Mouse (Mus musculus): Measurements from ENCODE around the gene Trem2. TPM values are rescaled to one million over a fixed set of nuclear protein-coding genes. Genes with fewer than 3 reads are reported as not detected.

Gene Trem2
- polyA plus RNA-seq, 1 experiment: 0.46 TPM

DNA sequence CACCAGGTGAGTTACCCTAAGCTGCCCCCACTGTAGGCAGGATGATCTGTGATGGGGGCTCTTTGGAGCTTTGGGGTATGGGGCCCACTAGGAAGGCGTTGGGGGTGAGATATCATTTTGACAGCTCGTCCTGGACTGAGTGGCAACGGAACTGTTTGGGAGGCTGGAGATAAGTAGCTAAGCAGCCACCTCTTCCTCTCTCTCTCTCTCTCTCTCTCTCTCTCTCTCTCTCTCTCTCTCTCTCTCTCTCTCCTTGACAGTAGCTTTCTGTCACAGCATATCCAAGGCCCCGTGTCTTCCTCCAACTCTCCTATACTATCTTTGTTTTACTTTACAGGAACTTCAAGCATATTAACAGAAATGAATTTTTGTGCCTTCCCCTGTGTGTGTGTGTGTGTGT, 14.3 kb downstream of the Trem2 start:
- Histone ChIP-seq H3K4me3 (replicated peaks) (peak overlapping the region; percentile 21), H3K4me1 (ENCODE audit: control insufficient read depth) (peaks cover 39% of the 10 kb centered on the region), H3K36me3 (ENCODE audit: control insufficient read depth) (no peaks in the 10 kb centered on the region), H3K9me3 (ENCODE audit: control insufficient read depth, low read length) (no peaks in the 10 kb centered on the region), H3K27me3 (ENCODE audit: control insufficient read depth) (no peaks in the 10 kb centered on the region)
- TF ChIP-seq TAL1 (IDR thresholded peaks at IDR 0.05; ENCODE audit: low read length): no peak
- no peak for TF ChIP-seq GATA1 (IDR thresholded peaks at IDR 0.05; ENCODE audit: low read length)

DNA sequence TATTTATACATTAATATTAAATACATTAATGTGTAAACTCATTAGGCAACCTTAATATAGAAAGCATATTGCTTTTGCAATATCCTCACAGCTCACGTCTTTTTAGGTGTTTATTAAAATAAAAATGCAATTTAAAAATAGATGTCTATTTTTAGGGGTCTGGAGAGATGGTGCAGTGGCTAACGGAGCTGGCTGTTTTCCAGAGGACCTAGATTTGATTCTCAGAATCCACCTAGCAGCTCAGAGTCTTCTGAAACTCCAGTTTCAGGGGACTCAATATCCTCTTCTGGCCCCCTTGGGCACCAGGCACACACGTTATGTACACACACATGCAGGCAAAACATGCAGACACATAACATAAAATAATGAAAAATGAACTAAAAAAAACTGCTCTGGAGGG, 16.1 kb downstream of the Trem2 start:
- peaks cover 39% of the 10 kb centered on the region for H3K4me1 ChIP-seq (ENCODE audit: control insufficient read depth)
- H3K4me3 ChIP-seq (replicated peaks): no peak overlapping the region
- H3K27me3 ChIP-seq (ENCODE audit: control insufficient read depth): no peaks in the 10 kb centered on the region
- TF ChIP-seq TAL1 (IDR thresholded peaks at IDR 0.05; ENCODE audit: low read length) (no peak), GATA1 (IDR thresholded peaks at IDR 0.05; ENCODE audit: low read length) (no peak)
- H3K36me3 ChIP-seq (ENCODE audit: control insufficient read depth): no peaks in the 10 kb centered on the region
- H3K9me3 ChIP-seq (ENCODE audit: control insufficient read depth, low read length): no peaks in the 10 kb centered on the region

DNA sequence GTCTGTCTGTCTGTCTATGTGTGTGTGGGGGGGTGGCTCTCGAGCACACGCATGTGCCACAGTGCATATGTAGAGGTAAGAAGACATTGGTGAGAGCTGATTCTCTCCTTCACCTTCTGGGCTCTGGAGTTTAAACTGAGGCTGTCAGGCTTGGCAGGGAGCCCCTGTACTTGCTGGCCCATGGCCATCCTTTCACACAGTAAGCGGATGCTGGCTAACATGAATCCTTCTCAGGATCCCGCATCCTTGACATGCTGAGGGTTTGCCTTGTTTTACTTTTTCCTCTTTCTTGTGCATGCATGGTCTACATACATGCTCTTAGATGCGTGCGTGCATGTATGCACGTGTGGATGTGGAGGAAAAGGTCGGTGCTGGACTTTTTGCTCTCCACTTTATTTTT, 16.8 kb downstream of the Trem2 start:
- peaks cover 39% of the 10 kb centered on the region for H3K4me1 ChIP-seq (ENCODE audit: control insufficient read depth)
- TF ChIP-seq GATA1 (IDR thresholded peaks at IDR 0.05; ENCODE audit: low read length) (no peak), TAL1 (IDR thresholded peaks at IDR 0.05; ENCODE audit: low read length) (no peak)
- no peak overlapping the region for H3K4me3 ChIP-seq (replicated peaks)
- no peaks in the 10 kb centered on the region for H3K36me3 ChIP-seq (ENCODE audit: control insufficient read depth)
- H3K27me3 ChIP-seq (ENCODE audit: control insufficient read depth): no peaks in the 10 kb centered on the region
- H3K9me3 ChIP-seq (ENCODE audit: control insufficient read depth, low read length): no peaks in the 10 kb centered on the region

DNA sequence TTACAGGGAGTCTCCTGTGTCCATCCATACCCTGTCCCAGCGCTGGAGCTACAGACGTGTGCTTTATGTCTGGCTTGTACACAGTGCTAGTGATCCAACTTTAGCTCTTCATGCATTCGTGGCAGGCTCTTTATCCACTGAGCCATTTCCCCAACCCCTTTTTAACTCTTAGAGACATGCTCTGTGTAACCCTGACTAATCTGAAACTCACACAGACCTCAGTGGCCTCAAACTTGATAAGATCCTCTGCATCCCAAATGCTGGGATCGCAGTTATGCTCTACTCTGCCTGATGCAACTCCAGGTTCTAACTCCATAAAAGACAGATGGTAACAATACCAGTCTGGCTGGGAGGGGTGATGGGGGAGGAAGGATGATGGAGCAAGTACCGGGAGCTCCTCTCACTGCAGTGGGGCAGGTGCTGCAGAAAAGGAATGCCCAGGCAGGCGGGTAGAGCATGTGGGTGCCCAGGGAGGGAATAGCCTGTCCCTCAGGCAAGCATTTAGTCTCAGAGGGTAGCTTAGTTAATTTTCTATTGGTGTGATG, 17.3 kb downstream of the Trem2 start:
- Histone ChIP-seq H3K4me3 (replicated peaks) (no peak overlapping the region), H3K9me3 (ENCODE audit: control insufficient read depth, low read length) (no peaks in the 10 kb centered on the region), H3K36me3 (ENCODE audit: control insufficient read depth) (no peaks in the 10 kb centered on the region), H3K4me1 (ENCODE audit: control insufficient read depth) (peaks cover 39% of the 10 kb centered on the region), H3K27me3 (ENCODE audit: control insufficient read depth) (no peaks in the 10 kb centered on the region)
- no peak for TF ChIP-seq TAL1 (IDR thresholded peaks at IDR 0.05; ENCODE audit: low read length)
- no peak for TF ChIP-seq GATA1 (IDR thresholded peaks at IDR 0.05; ENCODE audit: low read length)

DNA sequence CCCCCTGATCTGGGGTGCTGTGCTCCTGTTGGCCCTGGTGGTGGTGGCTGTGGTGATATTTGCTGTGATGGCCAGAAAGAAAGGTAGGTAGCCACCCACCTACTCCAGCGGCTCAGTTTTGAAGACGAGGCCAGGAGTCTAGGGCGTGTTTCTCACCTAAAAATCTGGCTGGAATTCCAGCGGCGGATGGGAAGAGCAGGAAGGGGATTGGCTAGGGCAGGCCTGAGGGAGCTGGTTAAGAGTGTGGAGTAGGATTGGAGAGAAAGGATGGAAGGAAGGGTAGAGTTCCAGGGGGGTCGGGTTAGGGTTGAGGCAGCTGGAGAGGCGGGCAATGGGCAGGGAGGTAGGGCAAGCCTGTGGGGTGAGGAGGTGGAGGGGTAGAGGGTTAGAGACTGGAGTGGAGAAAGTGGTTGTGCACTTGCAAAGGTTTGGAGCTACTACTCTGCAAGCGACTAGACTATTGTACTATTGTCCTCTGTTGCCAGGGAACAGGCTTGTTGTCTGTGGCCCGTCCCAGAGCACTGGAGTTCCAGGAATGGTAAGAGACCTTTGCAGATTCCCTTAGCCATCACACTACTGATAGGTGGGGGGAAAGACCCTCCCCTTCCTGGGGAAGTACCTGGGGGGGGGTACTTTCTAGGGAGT, 19.4 kb downstream of the Trem2 start:
- Histone ChIP-seq H3K27me3 (ENCODE audit: control insufficient read depth) (no peaks in the 10 kb centered on the region), H3K4me1 (ENCODE audit: control insufficient read depth) (peaks cover 30% of the 10 kb centered on the region), H3K9me3 (ENCODE audit: control insufficient read depth, low read length) (no peaks in the 10 kb centered on the region), H3K4me3 (replicated peaks) (no peak overlapping the region), H3K36me3 (ENCODE audit: control insufficient read depth) (no peaks in the 10 kb centered on the region)
- no peak for TF ChIP-seq TAL1 (IDR thresholded peaks at IDR 0.05; ENCODE audit: low read length)
- TF ChIP-seq GATA1 (IDR thresholded peaks at IDR 0.05; ENCODE audit: low read length): no peak

DNA sequence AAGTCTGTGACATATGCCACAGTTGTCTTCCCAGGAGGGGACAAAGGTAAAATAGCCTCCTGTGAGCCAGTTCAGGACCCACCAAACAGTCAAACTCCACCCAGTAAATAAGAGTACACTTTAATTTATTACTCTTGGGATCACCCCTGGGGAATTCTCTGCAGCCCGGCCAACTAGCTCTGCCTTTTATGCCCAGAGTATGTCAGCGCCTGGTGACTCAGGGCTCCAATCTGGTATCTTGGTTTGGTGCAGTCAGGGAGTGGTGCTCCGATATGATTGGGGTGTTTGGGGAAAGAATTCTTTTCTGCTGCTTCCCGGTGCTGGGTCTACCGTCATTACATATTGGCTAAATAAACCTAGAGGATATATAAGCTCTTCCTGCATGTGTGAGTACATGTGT, 20.6 kb downstream of the Trem2 start:
- no peak for TF ChIP-seq GATA1 (IDR thresholded peaks at IDR 0.05; ENCODE audit: low read length)
- TF ChIP-seq TAL1 (IDR thresholded peaks at IDR 0.05; ENCODE audit: low read length): no peak
- Histone ChIP-seq H3K27me3 (ENCODE audit: control insufficient read depth) (no peaks in the 10 kb centered on the region), H3K36me3 (ENCODE audit: control insufficient read depth) (no peaks in the 10 kb centered on the region), H3K4me1 (ENCODE audit: control insufficient read depth) (peaks cover 22% of the 10 kb centered on the region), H3K4me3 (replicated peaks) (no peak overlapping the region), H3K9me3 (ENCODE audit: control insufficient read depth, low read length) (no peaks in the 10 kb centered on the region)

DNA sequence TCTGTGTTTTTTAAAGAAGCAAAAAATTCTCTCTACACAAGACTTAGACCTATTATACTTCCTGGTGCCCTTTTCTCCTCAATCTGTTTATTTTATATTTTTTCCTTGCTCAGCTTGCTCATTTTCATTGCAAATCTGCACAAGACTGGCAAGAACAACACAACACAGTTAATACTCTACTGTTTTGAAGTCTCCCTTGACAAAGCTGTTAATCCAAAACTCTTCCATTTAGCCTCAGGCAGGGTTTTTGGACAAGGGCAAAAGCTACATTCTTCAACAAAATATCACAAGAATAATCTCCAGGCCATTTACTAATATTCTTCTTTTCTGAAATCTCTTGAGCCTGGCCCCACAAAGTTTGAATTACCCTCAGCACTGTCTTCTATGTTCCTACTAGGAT, 25.4 kb downstream of the Trem2 start:
- TF ChIP-seq GATA1 (IDR thresholded peaks at IDR 0.05; ENCODE audit: low read length): no peak
- TF ChIP-seq TAL1 (IDR thresholded peaks at IDR 0.05; ENCODE audit: low read length): no peak
- H3K4me1 ChIP-seq (ENCODE audit: control insufficient read depth): peaks cover 3% of the 10 kb centered on the region
- no peaks in the 10 kb centered on the region for H3K36me3 ChIP-seq (ENCODE audit: control insufficient read depth)

DNA sequence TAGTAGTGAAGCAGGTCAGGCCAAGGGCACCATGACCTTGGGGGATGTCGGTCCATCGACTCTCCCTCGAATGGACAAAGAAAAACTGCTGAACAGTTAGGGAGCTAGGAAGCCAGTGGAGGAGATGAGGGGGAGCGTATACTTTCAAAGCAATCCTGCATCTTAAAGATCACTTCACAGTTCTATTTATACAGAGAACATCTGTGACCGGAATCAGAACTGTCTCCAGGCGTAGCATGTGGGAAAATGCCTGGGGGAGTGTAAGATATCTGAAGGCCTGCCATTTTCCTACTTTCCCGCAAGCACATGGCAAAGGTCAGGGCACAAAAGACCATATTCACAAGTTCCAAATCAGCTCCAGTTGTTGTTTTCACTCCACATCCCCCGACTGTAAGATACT, 26.8 kb downstream of the Trem2 start:
- no peak for TF ChIP-seq GATA1 (IDR thresholded peaks at IDR 0.05; ENCODE audit: low read length)
- no peak for TF ChIP-seq TAL1 (IDR thresholded peaks at IDR 0.05; ENCODE audit: low read length)
- Histone ChIP-seq H3K9me3 (ENCODE audit: control insufficient read depth, low read length) (no peaks in the 10 kb centered on the region), H3K27me3 (ENCODE audit: control insufficient read depth) (no peaks in the 10 kb centered on the region), H3K4me3 (replicated peaks) (no peak overlapping the region), H3K4me1 (ENCODE audit: control insufficient read depth) (peaks cover 3% of the 10 kb centered on the region), H3K36me3 (ENCODE audit: control insufficient read depth) (no peaks in the 10 kb centered on the region)

More for the DNA sequence above, 25.4 kb downstream of the Trem2 start:
- no peaks in the 10 kb centered on the region for H3K9me3 ChIP-seq (ENCODE audit: control insufficient read depth, low read length)
- H3K4me3 ChIP-seq (replicated peaks): no peak overlapping the region
- H3K27me3 ChIP-seq (ENCODE audit: control insufficient read depth): no peaks in the 10 kb centered on the region

DNA sequence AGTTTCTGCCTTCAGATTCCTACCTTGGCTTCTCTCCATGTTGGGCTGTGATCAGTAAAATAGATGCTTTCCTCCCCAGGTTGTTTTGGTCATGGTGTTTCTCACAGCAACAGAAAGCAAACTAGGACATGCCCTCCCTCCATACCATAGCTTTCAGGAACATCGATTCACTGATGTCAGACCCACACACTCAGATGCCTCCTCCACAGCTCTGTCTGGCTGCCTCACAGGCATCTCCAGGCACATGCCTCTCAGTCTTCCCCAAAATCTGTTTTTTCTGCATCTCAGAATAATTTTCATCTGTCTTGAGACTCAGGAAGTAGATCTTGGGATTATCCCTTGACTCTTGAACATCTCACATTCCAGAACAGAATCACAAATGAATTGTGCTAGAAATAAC, 29.9 kb downstream of the Trem2 start:
- Histone ChIP-seq H3K36me3 (ENCODE audit: control insufficient read depth) (no peaks in the 10 kb centered on the region), H3K27me3 (ENCODE audit: control insufficient read depth) (no peaks in the 10 kb centered on the region), H3K4me3 (replicated peaks) (no peak overlapping the region), H3K4me1 (ENCODE audit: control insufficient read depth) (no peaks in the 10 kb centered on the region), H3K9me3 (ENCODE audit: control insufficient read depth, low read length) (no peaks in the 10 kb centered on the region)
- no peak for TF ChIP-seq TAL1 (IDR thresholded peaks at IDR 0.05; ENCODE audit: low read length)
- no peak for TF ChIP-seq GATA1 (IDR thresholded peaks at IDR 0.05; ENCODE audit: low read length)

DNA sequence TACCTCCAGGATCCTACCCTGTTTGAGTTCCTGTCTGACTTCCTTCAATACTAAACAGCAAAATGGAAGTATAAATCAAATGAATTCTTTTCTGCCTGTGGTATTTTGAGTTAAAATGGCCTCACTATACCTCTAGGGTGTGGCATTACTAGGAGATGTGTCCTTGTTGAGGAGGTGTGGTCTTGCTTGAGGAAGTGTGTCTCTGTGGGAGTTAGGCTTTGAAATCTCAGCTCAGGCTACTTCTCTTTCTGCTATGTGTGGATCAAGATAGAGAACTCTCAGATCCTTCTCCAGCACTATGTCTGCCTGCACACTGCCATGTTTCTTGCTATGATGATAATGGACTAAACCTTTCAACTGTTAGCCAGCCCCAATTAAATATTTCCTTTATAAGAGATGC, 32.8 kb downstream of the Trem2 start:
- no peak overlapping the region for H3K4me3 ChIP-seq (replicated peaks)
- no peaks in the 10 kb centered on the region for H3K4me1 ChIP-seq (ENCODE audit: control insufficient read depth)
- H3K36me3 ChIP-seq (ENCODE audit: control insufficient read depth): no peaks in the 10 kb centered on the region
- H3K27me3 ChIP-seq (ENCODE audit: control insufficient read depth): no peaks in the 10 kb centered on the region
- H3K9me3 ChIP-seq (ENCODE audit: control insufficient read depth, low read length): no peaks in the 10 kb centered on the region
- TF ChIP-seq TAL1 (IDR thresholded peaks at IDR 0.05; ENCODE audit: low read length) (no peak), GATA1 (IDR thresholded peaks at IDR 0.05; ENCODE audit: low read length) (no peak)
